Mouse (Mus musculus) frontal cortex, postnatal 25 days (tissue): ENCODE results near the gene Gng2.

Experiments used
- DNase-seq, 2 experiments: peaks; one replicate each; pipeline ENCODE4 v3.0.0; 2022; ENCODE audit warnings: low spot score in 2 of 2

Gene Gng2

DNA sequence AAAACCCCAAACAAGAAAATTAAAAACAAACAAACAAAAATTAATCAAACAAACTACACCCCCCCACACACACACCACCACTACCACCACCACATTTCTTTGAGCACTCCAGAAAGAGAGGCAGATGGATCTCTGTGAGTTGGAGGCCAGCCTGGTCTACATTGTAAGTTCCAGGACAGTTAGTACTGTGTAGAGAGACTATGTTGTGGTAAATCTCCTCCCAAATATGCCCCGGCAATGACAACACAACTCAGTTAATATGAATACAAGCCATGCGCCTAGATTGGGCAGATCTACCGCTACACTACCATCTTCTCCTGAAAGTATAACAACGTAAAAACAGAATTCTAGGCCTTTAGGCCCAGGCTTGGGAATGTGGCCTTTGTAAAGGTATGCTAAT lies 117.1 kb downstream of the Gng2 start:
- no peak for DNase-seq

DNA sequence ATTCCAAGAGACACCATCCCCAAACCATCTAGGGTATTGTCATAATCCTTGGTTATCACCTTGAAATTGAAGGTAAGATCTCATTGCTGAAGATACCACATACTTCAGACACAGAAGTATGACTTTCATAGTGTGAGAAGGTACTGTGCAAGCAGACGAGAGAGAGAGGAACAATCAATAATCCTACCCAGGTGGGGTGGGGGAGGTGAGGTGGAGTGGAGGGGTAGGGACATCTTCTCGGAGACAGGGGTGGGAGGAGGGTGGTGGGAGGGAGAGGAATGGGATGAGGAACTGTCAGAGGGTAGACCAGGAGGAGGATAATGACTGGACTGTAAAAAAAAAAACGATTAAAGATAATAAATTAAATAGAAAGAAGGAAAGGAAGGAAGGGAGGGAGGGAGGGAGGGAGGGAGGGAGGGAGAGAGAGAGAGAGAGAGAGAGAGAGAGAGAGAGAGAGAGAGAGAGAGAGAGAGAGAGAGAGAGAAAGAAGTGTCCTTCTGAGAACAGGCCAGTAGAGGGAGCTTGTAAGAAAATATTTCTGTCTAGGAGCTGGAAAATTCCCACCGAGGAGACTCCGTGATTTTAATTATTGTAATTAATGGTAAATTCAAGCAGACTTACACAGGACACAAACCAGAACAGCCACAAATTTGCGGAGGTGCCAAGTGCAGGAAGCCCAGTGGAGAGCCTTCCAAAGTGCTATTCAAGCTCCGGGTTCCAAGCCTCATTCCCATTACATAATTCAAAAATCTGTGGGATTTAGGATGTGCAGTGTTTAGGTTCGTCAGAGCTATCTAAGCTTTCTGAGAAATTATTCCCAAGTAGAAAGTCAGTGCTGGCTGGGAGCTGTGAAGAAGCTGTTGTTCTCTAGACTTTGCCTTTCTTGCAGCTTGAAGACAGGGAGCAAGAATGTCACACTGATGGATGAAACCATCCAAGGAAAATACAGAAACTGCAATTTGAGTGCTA lies 118.3 kb downstream of the Gng2 start:
- DNase-seq = peak; percentile 20 to 47

DNA sequence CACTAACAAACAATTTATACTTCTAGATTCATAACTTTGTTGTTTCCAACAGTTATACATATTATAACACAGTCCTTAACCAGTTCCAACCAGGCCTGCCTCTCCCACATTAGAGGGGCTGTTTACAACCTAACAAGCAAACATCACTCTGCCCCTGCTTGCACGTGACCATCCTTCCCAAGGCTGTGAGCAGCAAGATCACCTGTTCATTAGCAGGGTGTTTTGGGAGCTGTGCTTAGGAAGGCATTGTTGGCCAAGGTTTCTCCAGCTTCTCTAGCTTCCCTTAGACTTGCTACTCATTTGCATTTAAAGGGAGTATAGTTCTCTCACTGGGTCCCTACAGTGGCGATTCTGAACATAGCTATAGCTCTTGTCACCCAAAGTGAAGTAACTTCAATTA lies 119.1 kb downstream of the Gng2 start:
- no peak for DNase-seq

DNA sequence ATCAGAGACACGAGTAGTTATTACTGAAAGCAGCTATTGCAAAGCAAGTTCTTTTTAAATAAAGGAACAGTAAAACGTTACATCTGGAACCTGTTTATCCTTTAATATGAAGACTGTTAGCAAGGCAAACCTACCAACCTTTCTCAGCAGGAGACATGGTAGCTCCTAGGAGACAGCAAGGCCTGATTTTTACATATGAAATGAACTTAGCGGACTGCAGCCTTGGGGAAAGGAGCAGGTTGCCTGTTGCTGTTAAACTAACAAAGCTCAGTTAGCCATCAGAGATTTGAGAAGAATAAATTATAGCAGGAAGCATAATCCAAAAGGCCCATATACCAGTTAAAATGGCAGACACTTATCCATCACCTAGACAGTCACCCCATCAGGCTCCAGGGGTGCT lies 124.0 kb downstream of the Gng2 start:
- DNase-seq = no peak

DNA sequence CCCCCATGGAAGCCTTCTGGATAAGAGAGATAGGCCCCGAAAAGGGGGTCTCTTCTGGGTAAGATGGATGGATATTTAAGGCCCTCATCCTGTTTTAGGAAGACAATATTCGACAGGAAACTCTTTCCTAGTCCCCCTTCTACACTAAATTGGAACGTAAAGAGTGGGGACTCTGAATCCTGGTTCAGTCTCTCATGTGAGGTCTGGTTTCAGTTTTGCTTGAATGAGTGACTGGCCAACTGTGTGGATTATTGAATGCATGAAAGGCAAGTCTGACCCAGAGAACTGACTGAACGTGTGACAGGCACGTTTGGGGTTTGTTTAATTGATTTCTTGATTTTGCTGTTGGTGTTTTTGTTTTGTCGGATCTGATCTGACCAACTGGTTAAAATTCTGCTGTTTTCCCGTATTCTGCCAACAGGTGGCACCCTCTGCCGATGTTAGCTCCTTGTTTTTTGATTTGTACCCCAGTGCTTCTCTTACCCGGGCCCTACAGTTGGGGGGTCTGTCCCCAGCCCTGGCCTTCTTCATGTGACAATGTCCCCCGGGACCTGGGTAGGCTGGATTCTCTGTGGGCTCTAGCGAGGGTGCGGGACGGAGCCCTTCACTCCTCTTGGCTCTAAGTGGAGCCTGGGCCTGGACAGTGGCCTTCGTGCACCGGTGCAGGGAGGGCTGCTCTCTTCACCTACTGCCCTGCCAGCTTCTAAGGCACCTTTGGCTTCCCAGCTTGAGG lies 137.7 kb downstream of the Gng2 start:
- DNase-seq = peak; percentile 60 to 72

DNA sequence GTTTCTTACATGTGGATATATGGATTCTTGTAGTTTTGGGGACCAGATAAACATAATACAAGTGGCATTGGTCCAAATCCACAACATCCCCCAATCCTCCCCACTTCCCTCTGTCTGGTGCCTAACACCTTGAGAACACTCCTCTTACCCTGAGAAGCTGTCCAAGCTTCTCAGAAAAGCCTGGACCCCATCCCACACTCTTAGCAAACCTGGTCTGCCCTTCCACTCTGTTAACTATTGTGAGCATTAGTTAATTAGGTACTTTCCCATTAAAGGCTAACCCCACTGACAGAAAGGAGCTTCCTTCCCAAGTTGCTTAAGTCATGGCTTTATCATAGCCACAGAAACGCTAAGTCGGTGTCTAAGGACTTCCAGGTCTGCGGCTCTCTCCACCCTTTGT lies 141.1 kb downstream of the Gng2 start:
- no peak for DNase-seq

DNA sequence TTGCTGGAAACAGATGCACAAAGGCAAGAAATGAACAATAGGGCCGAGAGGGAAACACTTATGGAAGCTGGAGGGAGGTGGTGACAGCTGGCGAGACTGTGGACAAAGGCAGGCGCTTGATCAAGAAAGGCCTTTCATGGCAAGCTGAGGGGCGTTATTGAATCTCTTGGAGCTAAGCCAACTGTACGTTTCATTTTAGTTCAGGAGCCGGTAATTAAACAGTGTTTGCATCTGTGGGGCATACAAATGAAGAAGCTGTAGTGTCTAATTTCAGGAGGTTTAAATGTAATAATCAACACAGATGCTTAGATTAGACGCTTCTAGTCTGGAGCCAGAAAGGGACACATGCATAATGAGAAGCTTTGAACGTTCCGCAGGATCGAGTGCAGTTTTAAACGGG lies 151.9 kb downstream of the Gng2 start:
- no peak for DNase-seq

DNA sequence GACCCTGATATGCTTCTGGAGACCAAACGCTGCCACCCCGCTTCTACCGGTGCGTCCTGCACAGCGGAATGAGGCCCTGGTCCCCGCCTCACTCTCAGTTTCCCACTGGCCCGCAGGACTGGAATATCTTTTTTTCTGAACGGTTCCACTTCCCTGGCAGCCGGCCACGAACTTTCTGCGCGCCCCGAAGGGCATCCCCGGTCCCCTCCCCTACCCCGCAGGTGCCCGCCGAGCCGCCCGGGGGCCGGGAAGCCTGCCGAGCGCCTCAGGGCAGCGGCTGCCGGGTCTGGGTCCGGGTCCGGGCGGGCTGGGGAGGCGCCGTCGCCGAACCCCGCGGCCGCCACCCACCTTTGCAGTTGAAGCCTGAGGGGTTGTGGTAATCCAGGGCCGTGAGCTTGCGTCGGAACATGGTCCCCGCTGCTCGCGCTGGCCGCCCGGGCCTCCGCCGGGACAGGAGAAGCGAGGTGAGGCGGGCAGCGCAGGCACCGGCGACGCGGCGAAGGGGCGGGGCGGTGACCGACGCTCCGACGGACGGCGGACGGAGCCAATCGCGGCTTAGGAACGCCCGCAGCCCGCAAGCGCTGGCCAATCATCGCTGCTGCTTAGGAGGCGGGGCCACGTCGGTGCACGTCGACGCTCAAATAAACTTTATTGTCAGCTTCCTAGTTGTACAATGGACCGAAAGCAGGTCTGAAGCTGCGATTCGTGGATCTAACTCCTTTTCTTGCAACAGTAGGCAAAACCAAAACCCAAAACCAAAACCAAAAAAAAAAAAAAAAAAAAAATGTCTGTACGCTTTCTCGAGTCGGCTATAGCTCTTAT lies 153.9 kb downstream of the Gng2 start, which contains the start of gene Rtraf:
Gene Rtraf (minus strand): TSS at position 504 of the 822 bp plus-strand sequence.
- peak; percentile 73 to 80 for DNase-seq
